Mouse (Mus musculus) myocyte (in vitro differentiated cells): ENCODE results near the gene Gm20388. TPM values are rescaled to one million over a fixed set of nuclear protein-coding genes. Genes with fewer than 3 reads are reported as not detected.

Source experiments
- H3K27me3 ChIP-seq: one replicate; pipeline ENCODE4 v1.6.1; 2011; ENCODE audit not compliant: control insufficient read depth, insufficient read depth, insufficient read length
- H3K36me3 ChIP-seq: one replicate; pipeline ENCODE4 v1.6.1; 2011; ENCODE audit not compliant: control insufficient read depth, insufficient read depth
- H3K4me2 ChIP-seq: one replicate; pipeline ENCODE4 v1.6.1; 2011; ENCODE audit warnings: low read depth, control low read depth
- H3K4me3 ChIP-seq: one replicate; pipeline ENCODE4 v1.5.1; 2011; ENCODE audit warnings: mild to moderate bottlenecking, control low read depth, moderate library complexity
- H3K79me2 ChIP-seq: one replicate; pipeline ENCODE4 v1.6.1; 2011; ENCODE audit not compliant: control insufficient read depth, insufficient read depth
- H3ac ChIP-seq: one replicate; pipeline ENCODE4 v1.6.1; 2011; ENCODE audit not compliant: control insufficient read depth, insufficient read length
- CEBPB ChIP-seq: IDR thresholded peaks from 2 replicates; pipeline ENCODE4 v1.6.1; 2011; ENCODE audit warnings: mild to moderate bottlenecking, moderate library complexity; ENCODE audit not compliant: poor library complexity, insufficient read depth, severe bottlenecking
- E2F4 ChIP-seq: IDR thresholded peaks from one replicate; pipeline ENCODE4 v1.6.1; 2011; ENCODE audit warnings: mild to moderate bottlenecking, control low read depth, moderate library complexity; ENCODE audit not compliant: insufficient read depth
- MAX ChIP-seq: IDR thresholded peaks from one replicate; pipeline ENCODE4 v1.6.1; 2011; ENCODE audit warnings: low read depth, mild to moderate bottlenecking, control low read depth
- MYOD1 ChIP-seq, 3 experiments: IDR thresholded peaks; one replicate each; pipeline ENCODE4 v1.6.1; 2011; ENCODE audit warnings: control low read depth in 2 of 3, low read depth in 2 of 3, mild to moderate bottlenecking in 2 of 3, moderate library complexity in 1 of 3; ENCODE audit not compliant: insufficient read length in 2 of 3, control insufficient read depth in 1 of 3
- MYOG ChIP-seq, 3 experiments: IDR thresholded peaks; one replicate each; pipeline ENCODE4 v1.6.1; 2011; ENCODE audit warnings: control low read depth in 2 of 3, low read depth in 2 of 3, mild to moderate bottlenecking in 2 of 3; ENCODE audit not compliant: insufficient read length in 2 of 3, control insufficient read depth in 1 of 3, insufficient read depth in 1 of 3
- POLR2A ChIP-seq: IDR thresholded peaks from one replicate; pipeline ENCODE4 v1.6.1; 2011; ENCODE audit warnings: low read depth, mild to moderate bottlenecking, control low read depth, moderate library complexity; ENCODE audit not compliant: insufficient read length
- POLR2AphosphoS2 ChIP-seq: IDR thresholded peaks from one replicate; pipeline ENCODE4 v1.6.1; 2011; ENCODE audit warnings: low read depth, control low read depth; ENCODE audit not compliant: insufficient read length
- REST ChIP-seq: IDR thresholded peaks from one replicate; pipeline ENCODE4 v1.6.1; 2011; ENCODE audit warnings: mild to moderate bottlenecking, control low read depth, moderate library complexity; ENCODE audit not compliant: insufficient read depth, insufficient read length
- SRF ChIP-seq: IDR thresholded peaks from one replicate; pipeline ENCODE4 v1.6.1; 2011; ENCODE audit warnings: low read depth; ENCODE audit not compliant: control insufficient read depth, insufficient read length
- TCF12 ChIP-seq: IDR thresholded peaks from one replicate; pipeline ENCODE4 v1.6.1; 2011; ENCODE audit warnings: mild to moderate bottlenecking, control low read depth; ENCODE audit not compliant: poor library complexity, insufficient read depth, severe bottlenecking
- TCF3 ChIP-seq: IDR thresholded peaks from one replicate; pipeline ENCODE4 v1.6.1; 2011; ENCODE audit warnings: low read depth, control low read depth; ENCODE audit not compliant: insufficient read length
- USF1 ChIP-seq: IDR thresholded peaks from one replicate; pipeline ENCODE4 v1.6.1; 2011; ENCODE audit warnings: low read depth, mild to moderate bottlenecking, control low read depth, moderate library complexity
- polyA plus RNA-seq: library from polyadenylated mRNA; unstranded; fragments of >200 nt; fragmentation: generic; extraction: Trizol; gene quantifications from one replicate; pipeline ENCODE4 v1.2.1, GENCODE M21; 2012; ENCODE audit warnings: missing spikeins

Gm20388 gene
- polyA plus RNA-seq, 1 experiment: 15.3 TPM

DNA sequence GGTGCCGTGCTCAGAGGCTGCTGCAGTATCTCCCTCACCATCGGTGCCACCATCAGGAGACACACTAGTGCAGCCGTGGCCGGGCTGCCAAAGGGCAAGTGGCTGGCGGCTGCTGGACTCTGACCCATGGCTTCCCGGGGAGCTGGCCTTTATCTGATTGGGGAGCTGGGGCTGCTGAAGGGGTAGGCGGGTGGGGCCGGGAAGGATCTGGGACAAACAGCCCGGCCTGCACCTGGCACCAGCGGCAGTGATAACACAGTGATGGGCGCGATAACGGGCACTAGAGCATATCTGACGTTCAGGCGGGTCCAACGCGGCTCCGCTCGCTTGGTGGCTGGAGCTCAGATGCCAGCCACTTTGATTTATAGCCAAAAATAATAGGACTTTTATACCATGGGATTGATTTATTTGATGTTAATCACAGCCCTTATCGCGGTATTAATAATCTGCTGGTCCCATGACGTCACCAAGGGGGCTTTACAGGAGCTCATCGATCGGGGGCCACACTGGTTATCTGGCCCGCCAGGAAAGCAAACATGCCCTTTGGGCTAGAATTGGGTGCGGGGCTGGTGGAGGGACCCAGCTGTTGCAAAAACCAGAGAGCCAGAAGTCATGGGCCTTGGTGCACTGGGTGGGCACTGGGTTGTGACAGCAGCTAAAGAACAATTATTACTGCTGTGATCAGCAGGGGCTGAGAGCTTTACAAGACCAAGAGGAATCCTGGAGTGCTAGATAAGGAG lies 2396.2 kb downstream of the Gm20388 start:
- TF ChIP-seq SRF (no peak), MAX (no peak), USF1 (no peak)
- peaks cover 5% of the 10 kb centered on the region for H3K36me3 ChIP-seq
- H3ac ChIP-seq: no peak overlapping the region

GRCm38 (mm10) chr8:122307836-122308235 lies 2397.2 kb downstream of the Gm20388 start:
- no peak overlapping the region for H3K4me2 ChIP-seq
- no peaks in the 10 kb centered on the region for H3K27me3 ChIP-seq
- peaks cover 5% of the 10 kb centered on the region for H3K36me3 ChIP-seq
- H3K79me2 ChIP-seq: no peaks in the 10 kb centered on the region
- H3K4me3 ChIP-seq: no peak overlapping the region
- TF ChIP-seq E2F4 (no peak), CEBPB (no peak), POLR2AphosphoS2 (no peak)
- no peak overlapping the region for H3ac ChIP-seq

More for the DNA sequence above, 2396.2 kb downstream of the Gm20388 start:
- no peak overlapping the region for H3K4me2 ChIP-seq
- H3K27me3 ChIP-seq: no peaks in the 10 kb centered on the region
- no peaks in the 10 kb centered on the region for H3K79me2 ChIP-seq
- no peak overlapping the region for H3K4me3 ChIP-seq

DNA sequence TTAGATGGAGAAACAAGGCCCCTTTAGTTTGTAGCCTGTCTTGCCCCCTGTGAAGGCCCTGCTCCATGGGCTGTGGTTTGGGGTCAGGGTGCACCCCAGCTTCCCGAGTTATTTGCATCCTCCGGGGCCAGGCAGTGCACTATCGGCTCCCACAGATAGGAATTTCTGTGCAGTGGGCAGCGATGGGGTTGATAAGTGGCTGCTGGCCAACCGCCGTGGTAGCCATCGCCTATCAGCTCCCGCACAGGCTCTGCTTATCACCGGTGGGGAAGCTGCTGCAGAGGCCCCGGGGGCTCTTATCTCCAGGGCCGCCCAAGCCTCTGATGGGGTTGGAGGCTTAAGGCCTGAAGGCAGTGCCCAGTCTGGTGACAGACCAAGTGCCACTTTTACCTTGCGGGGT lies 2398.6 kb downstream of the Gm20388 start:
- no peaks in the 10 kb centered on the region for H3K79me2 ChIP-seq
- H3K36me3 ChIP-seq: peaks cover 5% of the 10 kb centered on the region
- no peak overlapping the region for H3ac ChIP-seq
- no peaks in the 10 kb centered on the region for H3K27me3 ChIP-seq
- H3K4me3 ChIP-seq: no peak overlapping the region
- H3K4me2 ChIP-seq: no peak overlapping the region
- TF ChIP-seq REST: no peak
- no peak for TF ChIP-seq POLR2AphosphoS2
- TF ChIP-seq MYOG (IDR thresholded peaks at IDR 0.05; ENCODE audit: control insufficient read depth in 1 of 3, insufficient read depth in 1 of 3, insufficient read length in 2 of 3, low read depth in 2 of 3): no peak

- H3K79me2 ChIP-seq: no peaks in the 10 kb centered on the region
- no peaks in the 10 kb centered on the region for H3K27me3 ChIP-seq
- H3ac ChIP-seq: no peak overlapping the region
- peaks cover 5% of the 10 kb centered on the region for H3K36me3 ChIP-seq
- no peak for TF ChIP-seq POLR2A
- no peak for TF ChIP-seq USF1
- TF ChIP-seq TCF3: no peak
- no peak for TF ChIP-seq POLR2AphosphoS2
- TF ChIP-seq CEBPB: no peak
- TF ChIP-seq MYOG (IDR thresholded peaks at IDR 0.05; ENCODE audit: control insufficient read depth in 1 of 3, insufficient read depth in 1 of 3, insufficient read length in 2 of 3, low read depth in 2 of 3): no peak
- TF ChIP-seq MYOD1 (IDR thresholded peaks at IDR 0.05; ENCODE audit: control insufficient read depth in 1 of 3, insufficient read length in 2 of 3, low read depth in 2 of 3): no peak
- no peak for TF ChIP-seq TCF12
- no peak overlapping the region for H3K4me2 ChIP-seq
- no peak overlapping the region for H3K4me3 ChIP-seq
Observed at GRCm38 (mm10) chr8:122311115-122311514, 2400.5 kb downstream of the Gm20388 start.

DNA sequence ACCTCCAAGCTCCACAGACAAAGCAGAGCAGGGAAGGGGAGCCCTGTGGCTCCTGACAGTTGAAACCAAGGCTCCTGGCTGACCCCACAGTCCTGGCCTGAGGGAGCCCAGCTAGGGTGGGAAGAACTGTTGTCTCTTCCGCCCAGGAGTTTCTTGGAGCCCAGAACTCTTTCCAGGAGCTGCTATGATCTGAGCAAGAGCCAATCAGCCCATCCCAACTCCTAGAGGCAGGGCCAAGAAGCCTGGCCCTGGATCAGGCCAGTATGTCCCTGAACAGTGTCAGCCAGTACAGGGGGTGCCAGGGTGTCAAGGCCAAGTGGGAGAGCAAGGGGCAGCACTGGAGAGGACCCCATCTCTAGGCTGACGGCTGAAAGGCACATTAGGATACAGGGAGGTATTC lies 2401.9 kb downstream of the Gm20388 start:
- no peak for TF ChIP-seq TCF12
- no peak overlapping the region for H3K4me3 ChIP-seq

GRCm38 (mm10) chr8:122313310-122313709 lies 2402.7 kb downstream of the Gm20388 start:
- no peaks in the 10 kb centered on the region for H3K27me3 ChIP-seq
- H3K36me3 ChIP-seq: no peaks in the 10 kb centered on the region
- no peak overlapping the region for H3K4me3 ChIP-seq
- H3K4me2 ChIP-seq: no peak overlapping the region
- TF ChIP-seq POLR2A (no peak), SRF (no peak), E2F4 (no peak), CEBPB (no peak), TCF12 (no peak), POLR2AphosphoS2 (no peak), MYOD1 (IDR thresholded peaks at IDR 0.05; ENCODE audit: control insufficient read depth in 1 of 3, insufficient read length in 2 of 3, low read depth in 2 of 3) (no peak), REST (no peak)
- no peak overlapping the region for H3ac ChIP-seq
- no peaks in the 10 kb centered on the region for H3K79me2 ChIP-seq

More for the DNA sequence above, 2401.9 kb downstream of the Gm20388 start:
- Histone ChIP-seq H3K27me3 (no peaks in the 10 kb centered on the region), H3ac (no peak overlapping the region), H3K36me3 (peaks cover 5% of the 10 kb centered on the region), H3K79me2 (no peaks in the 10 kb centered on the region), H3K4me2 (no peak overlapping the region)
